Mouse (Mus musculus): ENCODE measurements at regions not wholly inside any gene's neighbourhood (a gene's known extent, or its start where the extent isn't known, plus 50 kb on each side); places are given as distances from the start of the nearest gene placed in this dataset.

DNA sequence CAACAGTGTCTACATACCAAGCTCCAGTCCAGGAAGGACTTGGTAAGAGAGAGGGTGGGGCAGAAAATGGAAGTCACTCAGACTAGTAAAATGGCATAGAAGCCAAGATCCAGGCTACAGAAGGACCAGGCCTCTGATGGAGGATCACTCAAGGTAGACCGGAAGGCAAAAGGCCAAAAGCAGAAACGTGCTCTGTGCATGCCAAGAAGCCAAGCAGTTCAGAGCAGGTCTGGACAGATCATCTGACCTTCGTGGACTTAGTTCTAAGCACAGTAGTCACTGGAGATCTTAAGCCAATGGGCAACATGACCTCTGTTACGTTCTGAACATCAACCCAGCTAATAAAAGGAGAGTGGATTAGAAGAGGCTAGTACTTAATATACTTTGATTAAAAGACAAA, 90.6 kb upstream of the Sesn3 start:
- H3K36me3 ChIP-seq = no peaks in the 10 kb centered on the region
- DNase-seq (ENCODE audit: low spot score) = no peak
- 91% methylated on average over 4 of the region's 4 CpGs for WGBS
- H3K4me1 ChIP-seq = peaks cover 29% of the 10 kb centered on the region
- no peak overlapping the region for H3K27ac ChIP-seq
- H3K9me3 ChIP-seq (replicated peaks) = no peaks in the 10 kb centered on the region
- no peak overlapping the region for H3K4me3 ChIP-seq
- no peaks in the 10 kb centered on the region for H3K27me3 ChIP-seq (ENCODE audit: low read depth, poor library complexity, severe bottlenecking)

DNA sequence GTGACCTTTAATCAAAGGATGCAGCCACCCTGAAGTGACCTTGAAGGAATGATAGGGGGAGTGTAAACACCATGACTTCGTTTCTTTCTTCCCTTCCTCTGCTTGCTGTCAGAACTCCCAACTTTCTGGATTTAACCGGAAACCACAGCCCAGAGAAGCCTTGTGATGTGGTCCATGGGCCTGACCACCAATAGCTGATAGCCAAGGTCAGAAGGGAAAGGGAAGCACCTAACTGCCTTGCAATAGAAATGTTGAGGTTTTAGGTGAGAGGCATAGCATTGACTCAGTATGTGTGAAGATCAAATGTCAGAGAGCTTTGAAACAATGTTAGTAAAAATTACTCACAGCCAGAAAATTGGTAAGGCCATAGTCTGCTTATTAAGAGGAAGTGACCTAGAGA, 89.2 kb upstream of the Sesn3 start:
- WGBS = 80% methylated on average over 2 of the region's 2 CpGs
- no peak overlapping the region for H3K27ac ChIP-seq
- H3K4me3 ChIP-seq = no peak overlapping the region
- H3K27me3 ChIP-seq (ENCODE audit: low read depth, poor library complexity, severe bottlenecking) = no peaks in the 10 kb centered on the region
- H3K4me1 ChIP-seq = peaks cover 23% of the 10 kb centered on the region
- no peaks in the 10 kb centered on the region for H3K36me3 ChIP-seq
- no peak for DNase-seq (ENCODE audit: low spot score)
- no peaks in the 10 kb centered on the region for H3K9me3 ChIP-seq (replicated peaks)

DNA sequence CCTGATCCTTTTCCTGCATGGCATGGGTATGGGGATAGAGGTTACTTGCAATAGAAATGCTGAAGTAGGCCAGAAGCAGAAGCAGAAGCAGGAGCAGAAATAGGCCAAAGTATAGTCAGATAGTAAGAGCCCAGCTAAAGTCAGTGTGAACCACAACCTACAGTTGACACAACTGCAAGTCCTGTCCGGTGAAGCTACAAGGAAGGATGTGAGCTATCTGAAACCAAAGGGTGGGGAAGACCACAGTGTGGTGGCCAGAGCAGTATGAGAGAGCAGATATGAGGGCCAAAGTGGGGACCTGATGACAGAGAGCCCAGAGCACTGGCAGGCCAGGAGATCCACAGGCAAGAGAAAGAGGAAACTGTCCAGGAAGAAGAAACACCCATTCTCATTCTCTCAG, 87.1 kb upstream of the Sesn3 start:
- Histone ChIP-seq H3K4me3 (no peak overlapping the region), H3K27me3 (ENCODE audit: low read depth, poor library complexity, severe bottlenecking) (no peaks in the 10 kb centered on the region), H3K36me3 (no peaks in the 10 kb centered on the region), H3K27ac (no peak overlapping the region), H3K4me1 (peaks cover 21% of the 10 kb centered on the region), H3K9me3 (replicated peaks) (no peaks in the 10 kb centered on the region)
- WGBS = 97% methylated on average over 1 of the region's 1 CpGs
- no peak for DNase-seq (ENCODE audit: low spot score)

GRCm38 (mm10) chr9:14188504-14188903, 86.4 kb upstream of the Sesn3 start:
- H3K9me3 ChIP-seq (replicated peaks) = no peaks in the 10 kb centered on the region
- no peaks in the 10 kb centered on the region for H3K36me3 ChIP-seq
- 93% methylated on average over 2 of the region's 2 CpGs for WGBS
- DNase-seq (ENCODE audit: low spot score) = no peak
- no peak overlapping the region for H3K4me3 ChIP-seq
- H3K27ac ChIP-seq = no peak overlapping the region
- peaks cover 21% of the 10 kb centered on the region for H3K4me1 ChIP-seq
- no peaks in the 10 kb centered on the region for H3K27me3 ChIP-seq (ENCODE audit: low read depth, poor library complexity, severe bottlenecking)

DNA sequence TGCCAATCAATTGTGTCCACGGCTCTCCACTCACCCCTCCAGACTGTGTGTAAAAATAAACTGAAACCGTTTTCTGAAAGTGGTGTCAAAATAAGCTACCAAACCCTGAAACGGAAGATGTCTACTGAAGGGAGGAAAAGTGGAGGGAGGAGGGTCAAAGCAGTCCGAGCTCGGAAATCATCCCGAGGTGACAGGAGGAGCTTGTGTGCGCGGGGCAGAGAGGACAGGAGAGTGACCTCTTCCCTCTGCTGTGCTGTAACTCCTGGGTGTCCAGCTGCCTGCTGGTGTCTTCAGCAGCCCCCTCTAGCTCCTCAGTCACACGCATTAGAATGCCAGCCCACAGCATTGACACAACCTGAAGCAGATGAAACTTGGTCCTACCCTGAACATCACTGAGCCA, 84.2 kb upstream of the Sesn3 start:
- 0 out of 2 replicates have a peak overlapping the region, but pooled peaks have one; percentile 4 for H3K27ac ChIP-seq
- WGBS = 78% methylated on average over 9 of the region's 9 CpGs
- no peak overlapping the region for H3K4me3 ChIP-seq
- no peaks in the 10 kb centered on the region for H3K9me3 ChIP-seq (replicated peaks)
- no peak for DNase-seq (ENCODE audit: low spot score)
- peaks cover 19% of the 10 kb centered on the region for H3K4me1 ChIP-seq
- no peaks in the 10 kb centered on the region for H3K27me3 ChIP-seq (ENCODE audit: low read depth, poor library complexity, severe bottlenecking)
- H3K36me3 ChIP-seq = no peaks in the 10 kb centered on the region

GRCm38 (mm10) chr9:14194748-14195147, 80.1 kb upstream of the Sesn3 start:
- H3K27me3 ChIP-seq (ENCODE audit: low read depth, poor library complexity, severe bottlenecking) = no peaks in the 10 kb centered on the region
- no peak overlapping the region for H3K4me3 ChIP-seq
- DNase-seq (ENCODE audit: low spot score) = no peak
- H3K36me3 ChIP-seq = no peaks in the 10 kb centered on the region
- H3K9me3 ChIP-seq (replicated peaks) = no peaks in the 10 kb centered on the region
- WGBS = 92% methylated on average over 5 of the region's 5 CpGs
- peaks cover 19% of the 10 kb centered on the region for H3K4me1 ChIP-seq
- H3K27ac ChIP-seq = no peak overlapping the region

DNA sequence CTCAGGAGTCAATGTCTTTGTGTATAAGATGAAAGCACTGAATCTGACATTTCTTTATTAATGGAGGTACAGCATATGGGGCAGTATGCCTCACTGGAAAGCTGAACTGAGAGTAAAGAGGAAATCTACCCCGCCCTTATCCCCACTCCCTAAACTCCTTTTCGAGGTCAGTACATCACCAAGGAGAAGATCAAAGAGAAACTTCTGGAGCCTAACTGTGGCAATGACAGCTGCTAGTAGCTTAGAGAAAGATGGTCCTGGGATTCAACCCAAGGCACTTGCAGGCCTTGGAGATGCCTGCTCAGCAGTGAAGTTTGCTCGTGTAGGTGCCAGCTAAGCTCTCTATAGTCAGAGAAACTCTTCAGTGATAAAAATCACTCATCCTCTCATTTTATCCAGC, 75.8 kb upstream of the Sesn3 start:
- Histone ChIP-seq H3K4me3 (no peak overlapping the region), H3K4me1 (peaks cover 18% of the 10 kb centered on the region), H3K36me3 (no peaks in the 10 kb centered on the region), H3K27ac (no peak overlapping the region), H3K9me3 (replicated peaks) (no peaks in the 10 kb centered on the region), H3K27me3 (ENCODE audit: low read depth, poor library complexity, severe bottlenecking) (no peaks in the 10 kb centered on the region)
- WGBS = 71% methylated on average over 3 of the region's 3 CpGs
- DNase-seq (ENCODE audit: low spot score) = no peak

DNA sequence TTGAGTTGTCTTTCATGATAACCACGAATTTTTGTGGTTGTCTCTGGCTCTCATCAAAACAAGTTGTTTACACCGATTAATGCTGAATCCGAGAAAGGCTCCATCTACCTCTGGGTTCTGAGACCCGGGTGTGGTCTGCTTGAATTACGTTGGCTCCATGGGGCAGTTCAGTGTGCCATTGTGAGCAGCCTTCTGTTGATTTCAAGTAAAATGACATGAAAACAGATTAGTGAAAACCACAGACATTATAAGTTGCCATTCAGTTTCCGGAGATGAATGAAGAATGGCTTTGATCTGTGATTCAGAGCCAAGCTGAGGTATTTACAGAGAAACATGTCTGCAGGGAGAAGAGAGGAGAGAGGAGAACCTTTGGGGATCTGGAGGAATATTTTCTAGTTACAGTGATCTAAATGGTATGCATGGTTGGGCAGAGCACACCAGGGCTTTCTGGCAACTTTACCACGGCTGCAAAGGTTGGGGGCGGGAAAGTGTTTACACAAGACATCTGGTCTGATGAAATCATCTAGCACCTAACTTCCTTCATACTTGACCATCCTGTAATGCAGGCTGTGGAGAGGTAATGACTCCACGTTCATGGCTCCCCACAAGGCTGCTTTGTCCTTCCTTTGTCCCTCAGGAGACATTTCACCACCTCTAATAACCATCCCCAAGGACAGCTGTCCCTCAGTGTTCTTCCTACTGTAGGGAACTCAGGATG, 74.7 kb upstream of the Sesn3 start:
- Histone ChIP-seq H3K9me3 (replicated peaks) (no peaks in the 10 kb centered on the region), H3K4me3 (no peak overlapping the region), H3K4me1 (peaks cover 23% of the 10 kb centered on the region), H3K36me3 (no peaks in the 10 kb centered on the region), H3K27ac (no peak overlapping the region), H3K27me3 (ENCODE audit: low read depth, poor library complexity, severe bottlenecking) (no peaks in the 10 kb centered on the region)
- no peak for DNase-seq (ENCODE audit: low spot score)
- 74% methylated on average over 9 of the region's 9 CpGs for WGBS

GRCm38 (mm10) chr9:14200852-14201251, 74.0 kb upstream of the Sesn3 start:
- peaks cover 23% of the 10 kb centered on the region for H3K4me1 ChIP-seq
- no peaks in the 10 kb centered on the region for H3K36me3 ChIP-seq
- H3K4me3 ChIP-seq = no peak overlapping the region
- WGBS = 92% methylated on average over 4 of the region's 4 CpGs
- no peak overlapping the region for H3K27ac ChIP-seq
- no peaks in the 10 kb centered on the region for H3K27me3 ChIP-seq (ENCODE audit: low read depth, poor library complexity, severe bottlenecking)
- no peaks in the 10 kb centered on the region for H3K9me3 ChIP-seq (replicated peaks)
- DNase-seq (ENCODE audit: low spot score) = no peak

DNA sequence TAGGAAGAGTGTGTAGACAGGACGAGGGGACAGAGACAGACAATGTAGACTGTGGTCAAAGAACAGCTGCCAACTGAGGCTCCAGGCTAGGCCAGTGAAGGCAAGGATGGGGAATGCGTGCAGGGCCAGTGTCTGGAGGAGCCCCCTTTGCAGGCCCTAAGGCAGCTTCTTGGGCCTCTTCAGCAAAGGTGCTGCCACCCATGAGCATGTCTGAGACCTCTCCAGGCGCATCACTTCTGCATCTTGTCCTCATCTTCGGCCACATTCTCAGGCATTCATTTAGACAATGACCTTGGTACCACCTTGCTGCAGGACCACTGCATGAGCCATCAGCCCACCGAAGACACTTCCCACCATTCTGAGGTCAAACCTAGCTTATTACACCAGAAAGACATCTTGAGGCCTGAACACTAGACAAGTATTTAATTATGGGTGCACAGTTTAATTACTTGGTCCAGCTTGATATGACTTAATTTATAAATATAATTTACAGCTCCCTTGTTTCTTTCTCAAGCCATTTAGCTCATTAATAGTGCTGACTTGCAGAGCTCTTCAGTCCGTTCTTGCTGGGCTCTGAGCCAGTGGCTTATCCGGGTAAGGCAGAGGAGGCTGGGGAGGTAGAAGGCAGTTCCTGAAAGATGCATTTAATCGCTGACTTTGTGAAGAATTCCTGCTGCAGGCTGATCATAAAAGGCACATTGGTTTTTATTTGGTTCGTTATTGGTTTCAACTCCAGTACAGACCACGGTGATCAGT, 72.1 kb upstream of the Sesn3 start:
- no peaks in the 10 kb centered on the region for H3K36me3 ChIP-seq
- peaks cover 23% of the 10 kb centered on the region for H3K4me1 ChIP-seq
- H3K27ac ChIP-seq = peak overlapping the region; percentile 25; the same call in 1 of the 2 replicates
- no peaks in the 10 kb centered on the region for H3K27me3 ChIP-seq (ENCODE audit: low read depth, poor library complexity, severe bottlenecking)
- no peaks in the 10 kb centered on the region for H3K9me3 ChIP-seq (replicated peaks)
- 83% methylated on average over 10 of the region's 10 CpGs for WGBS
- no peak overlapping the region for H3K4me3 ChIP-seq
- no peak for DNase-seq (ENCODE audit: low spot score)

GRCm38 (mm10) chr9:14203307-14203695, 71.6 kb upstream of the Sesn3 start:
- H3K4me1 ChIP-seq = peaks cover 23% of the 10 kb centered on the region
- peak; percentile 34 for DNase-seq (ENCODE audit: low spot score)
- H3K9me3 ChIP-seq (replicated peaks) = no peaks in the 10 kb centered on the region
- H3K36me3 ChIP-seq = no peaks in the 10 kb centered on the region
- H3K27me3 ChIP-seq (ENCODE audit: low read depth, poor library complexity, severe bottlenecking) = no peaks in the 10 kb centered on the region
- no peak overlapping the region for H3K4me3 ChIP-seq
- H3K27ac ChIP-seq = peak overlapping the region; percentile 25; the same call in 1 of the 2 replicates
- 73% methylated on average over 2 of the region's 2 CpGs for WGBS

- Histone ChIP-seq H3K9me3 (replicated peaks) (no peaks in the 10 kb centered on the region), H3K27ac (no peak overlapping the region; the same call in 1 of the 2 replicates), H3K4me1 (peaks cover 23% of the 10 kb centered on the region), H3K36me3 (no peaks in the 10 kb centered on the region), H3K4me3 (no peak overlapping the region), H3K27me3 (ENCODE audit: low read depth, poor library complexity, severe bottlenecking) (no peaks in the 10 kb centered on the region)
- DNase-seq (ENCODE audit: low spot score) = peak; percentile 28
- 86% methylated on average over 11 of the region's 11 CpGs for WGBS
These were observed 71.0 kb upstream of the Sesn3 start for GRCm38 (mm10) chr9:14203768-14204416.

- Histone ChIP-seq H3K36me3 (no peaks in the 10 kb centered on the region), H3K9me3 (replicated peaks) (no peaks in the 10 kb centered on the region), H3K4me1 (peaks cover 23% of the 10 kb centered on the region), H3K27ac (no peak overlapping the region; the same call in 1 of the 2 replicates), H3K27me3 (ENCODE audit: low read depth, poor library complexity, severe bottlenecking) (no peaks in the 10 kb centered on the region), H3K4me3 (no peak overlapping the region)
- 94% methylated on average over 1 of the region's 1 CpGs for WGBS
- peak; percentile 26 for DNase-seq (ENCODE audit: low spot score)
These were observed 70.0 kb upstream of the Sesn3 start for GRCm38 (mm10) chr9:14204817-14205216.

Data from limb, embryonic 10.5 days (tissue).